Mouse (Mus musculus): ENCODE data around the gene Safb2. TPM values are rescaled to one million over a fixed set of nuclear protein-coding genes. Genes with fewer than 3 reads are reported as not detected.

Gene Safb2
- polyA plus RNA-seq, 1 experiment = 233 TPM

DNA sequence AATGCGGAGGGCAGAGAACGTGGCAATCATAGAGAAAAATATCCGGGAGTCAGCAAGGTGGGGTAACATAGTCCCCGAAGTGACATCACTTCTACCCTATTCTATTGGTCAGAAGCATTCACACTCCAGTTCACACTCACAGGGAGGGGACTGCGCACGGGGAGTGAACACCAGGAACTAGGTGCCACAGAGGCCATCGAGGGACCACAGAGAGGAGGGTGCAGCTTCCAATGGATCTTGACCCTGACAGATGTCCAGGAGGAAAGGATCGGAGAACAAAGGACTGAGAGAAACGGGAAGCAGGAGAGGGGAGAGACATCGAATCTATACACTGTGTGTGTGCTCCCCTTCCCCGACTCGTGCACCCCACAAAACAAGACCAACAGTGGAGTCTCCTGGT is 69.5 kb downstream of the Safb2 start:
- TF ChIP-seq GATA1 (IDR thresholded peaks at IDR 0.05; ENCODE audit: low read length) = no peak

GRCm38 (mm10) chr17:56514330-56514729 is 70.1 kb downstream of the Safb2 start:
- TF ChIP-seq GATA1 (IDR thresholded peaks at IDR 0.05; ENCODE audit: low read length) = no peak

DNA sequence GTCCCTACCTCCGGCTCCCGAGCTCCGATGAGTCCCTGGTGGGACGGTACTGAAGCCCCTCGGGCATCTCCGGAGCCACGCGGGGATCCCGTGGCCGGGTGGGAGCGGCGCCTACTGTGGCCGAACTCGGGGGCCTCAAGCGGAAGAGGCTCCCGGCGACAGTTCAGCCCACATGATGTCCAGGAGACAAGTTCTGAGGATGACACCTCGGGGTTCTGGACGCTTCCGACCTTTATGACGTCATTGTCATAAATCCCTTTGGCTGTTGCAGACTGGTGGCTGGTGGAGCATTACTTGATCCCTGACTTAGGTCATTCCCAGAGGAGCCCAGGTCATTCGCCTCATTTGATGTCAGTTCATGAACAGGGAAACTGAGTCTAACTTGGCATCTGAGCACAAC is 72.1 kb downstream of the Safb2 start, which contains the start of gene Znrf4:
Znrf4 (minus strand) TSS at position 122 of the 400 bp plus-strand sequence.
- no peak for TF ChIP-seq GATA1 (IDR thresholded peaks at IDR 0.05; ENCODE audit: low read length)

DNA sequence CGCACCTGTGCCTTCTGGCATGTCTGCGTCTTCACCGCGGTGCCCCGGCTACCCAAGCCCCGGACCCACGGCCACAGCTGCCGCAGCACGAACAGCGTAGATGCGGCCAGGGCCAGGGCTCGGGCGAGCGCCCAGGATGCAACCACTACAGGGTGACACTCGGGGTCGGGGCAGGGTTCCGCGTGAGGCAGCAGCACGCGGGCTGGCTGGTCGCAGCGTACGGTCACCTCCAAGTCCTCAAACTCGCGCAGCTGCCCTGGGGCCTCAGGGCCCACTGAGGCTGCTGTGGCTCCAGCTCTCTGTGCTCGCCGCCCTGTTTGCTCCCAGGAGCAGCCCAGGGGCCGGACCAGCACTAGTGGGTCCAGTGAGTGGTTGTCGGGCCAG is 72.7 kb downstream of the Safb2 start:
- TF ChIP-seq GATA1 (IDR thresholded peaks at IDR 0.05; ENCODE audit: low read length) = no peak

DNA sequence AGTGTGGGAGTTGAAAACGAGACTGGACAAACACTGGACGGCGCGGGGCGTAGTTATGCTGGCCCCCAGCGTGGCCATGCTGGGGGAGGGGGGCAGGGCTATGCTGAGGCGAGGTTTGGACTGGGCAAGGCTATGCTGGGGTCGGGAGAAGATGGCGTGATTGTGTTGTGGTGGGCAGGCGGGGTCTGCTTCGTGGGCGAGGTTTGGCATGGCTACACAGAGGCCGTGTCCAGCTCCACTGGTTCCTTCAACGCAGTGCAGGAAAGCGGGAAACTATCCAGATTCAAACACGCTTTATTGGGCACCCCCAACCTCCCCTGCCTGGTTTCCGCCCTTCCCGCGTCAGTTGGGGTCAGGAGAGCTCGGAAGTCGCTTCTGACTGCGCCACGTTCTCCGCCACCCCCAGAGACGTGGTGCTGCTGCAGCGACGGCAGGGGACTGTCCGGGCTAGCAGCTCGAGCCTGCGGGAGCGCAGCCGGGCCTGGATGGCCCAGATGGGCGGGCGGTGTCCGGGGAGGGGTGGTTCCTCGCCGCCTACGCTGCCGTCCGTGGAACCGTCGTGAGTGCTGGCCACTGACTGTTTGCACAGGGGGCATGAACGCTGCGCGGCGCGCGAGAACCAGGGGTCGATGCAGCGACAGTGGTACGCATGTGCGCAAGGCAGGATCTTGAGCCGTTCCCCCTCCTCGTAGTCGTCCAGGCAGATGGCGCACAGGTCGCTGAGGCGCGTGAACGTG is 73.2 kb downstream of the Safb2 start:
- TF ChIP-seq GATA1 (IDR thresholded peaks at IDR 0.05; ENCODE audit: low read length) = no peak

Other genes starting within 250 kb of the Safb2 start
- gene Ptprs, start 108.1 kb downstream of the Safb2 start, polyA plus RNA-seq (2012) = 40.9 and 48.5 TPM in 2 replicates
- gene Znrf4, start 72.2 kb downstream of the Safb2 start, polyA plus RNA-seq (2012) = not detected in 2 replicates
- gene Gm20219, start 30.2 kb downstream of the Safb2 start, polyA plus RNA-seq (2012) = 1.0 and 1.4 TPM in 2 replicates
- 173 and 226 TPM in 2 replicates for gene Safb, start 240 bp upstream of the Safb2 start, polyA plus RNA-seq (2012)
- gene 2410015M20Rik, start 25.2 kb upstream of the Safb2 start, polyA plus RNA-seq (2012) = 201 and 454 TPM in 2 replicates
- gene Rpl36, start 28.8 kb upstream of the Safb2 start, polyA plus RNA-seq (2012) = 8,561 and 9,154 TPM in 2 replicates
- 202 and 208 TPM in 2 replicates for gene Lonp1, start 42.3 kb upstream of the Safb2 start, polyA plus RNA-seq (2012)
- not detected in 2 replicates for gene Catsperd, start 43.6 kb upstream of the Safb2 start, polyA plus RNA-seq (2012)
- gene Ranbp3, start 88.7 kb upstream of the Safb2 start, polyA plus RNA-seq (2012) = 131 and 144 TPM in 2 replicates
- gene Ndufa11, start 133.2 kb upstream of the Safb2 start, polyA plus RNA-seq (2012) = 277 and 284 TPM in 2 replicates
- 10.6 and 12.7 TPM in 2 replicates for gene Vmac, start 133.4 kb upstream of the Safb2 start, polyA plus RNA-seq (2012)
- gene Nrtn, start 172.9 kb upstream of the Safb2 start, polyA plus RNA-seq (2012) = not detected in 2 replicates
- 61.6 and 67.0 TPM in 2 replicates for gene Dus3l, start 180.2 kb upstream of the Safb2 start, polyA plus RNA-seq (2012)
- gene Prr22, start 185.7 kb upstream of the Safb2 start, polyA plus RNA-seq (2012) = 3.0 and 3.4 TPM in 2 replicates
- 27.4 and 31.2 TPM in 2 replicates for gene Rfx2, start 246.4 kb upstream of the Safb2 start, polyA plus RNA-seq (2012)

All from G1E-ER4 (cell line).